Mouse (Mus musculus) cerebellum, postnatal 14 days (tissue): ENCODE measurements at regions not wholly inside any gene's neighbourhood (a gene's known extent, or its start where the extent isn't known, plus 50 kb on each side); places are given as distances from the start of the nearest gene placed in this dataset.

Experiments
- DNase-seq, 2 experiments: peaks; one replicate each; pipeline ENCODE4 v3.0.0; 2021; ENCODE audit warnings: mixed read lengths in 2 of 2

DNA sequence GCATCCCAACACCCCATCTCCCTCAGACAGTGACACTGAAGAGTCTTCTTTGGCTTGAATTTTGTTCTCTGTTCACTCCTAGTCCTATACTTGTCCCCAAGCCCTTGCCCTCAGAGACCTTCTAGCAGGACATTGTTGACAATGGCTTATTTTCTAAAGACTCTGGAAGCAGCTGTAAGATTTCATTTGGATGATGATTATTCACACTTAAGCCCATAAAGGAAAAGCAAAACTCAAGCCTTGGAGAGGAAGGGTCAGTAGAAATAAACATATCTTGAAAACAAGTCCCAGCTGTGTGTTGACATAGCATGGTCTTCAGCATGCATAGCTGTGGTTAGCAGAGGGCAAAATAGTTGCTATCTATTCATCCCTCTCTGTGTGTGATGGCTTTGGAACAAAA lies 59.9 kb upstream of the Cdh11 start:
- DNase-seq = no peak

DNA sequence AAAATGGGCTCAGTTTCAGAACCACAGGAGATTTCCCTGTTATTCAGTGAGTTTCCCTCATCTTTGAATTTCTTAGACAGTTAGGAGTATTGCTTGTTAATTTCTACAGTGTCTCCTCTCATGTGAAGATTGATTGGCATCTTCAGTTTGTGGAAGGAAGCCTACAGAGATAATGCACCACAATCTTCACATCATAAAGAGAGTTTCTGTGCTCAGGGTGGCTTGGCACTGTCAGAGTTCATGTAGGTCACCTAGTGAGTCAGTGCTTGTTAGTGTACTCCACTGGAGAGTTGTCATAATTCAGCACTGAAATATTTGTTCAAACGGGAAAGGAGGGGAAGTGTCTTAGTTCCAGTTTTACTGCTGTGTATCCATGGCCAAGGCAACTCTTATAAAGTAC lies 74.6 kb upstream of the Cdh11 start:
- no peak for DNase-seq

DNA sequence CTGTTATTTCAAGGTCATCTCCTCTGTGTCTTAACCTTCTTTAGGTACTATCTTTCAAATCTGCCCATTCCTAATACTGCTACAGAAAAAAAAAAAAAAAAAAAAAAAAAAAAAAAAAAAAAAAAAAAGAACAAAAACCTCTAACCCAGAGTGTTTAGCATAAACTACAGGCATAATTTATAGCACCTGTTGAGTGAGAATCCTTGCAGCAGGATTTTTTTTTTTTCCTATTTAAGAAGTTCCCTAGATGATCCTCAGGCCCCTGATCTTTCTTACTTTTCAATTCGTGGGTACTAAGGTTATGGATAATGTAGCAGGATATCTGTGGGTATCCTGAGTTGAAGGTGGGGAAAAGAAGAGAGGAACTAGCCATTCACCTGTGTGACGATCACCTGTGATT lies 114.1 kb upstream of the Cdh11 start:
- no peak for DNase-seq

DNA sequence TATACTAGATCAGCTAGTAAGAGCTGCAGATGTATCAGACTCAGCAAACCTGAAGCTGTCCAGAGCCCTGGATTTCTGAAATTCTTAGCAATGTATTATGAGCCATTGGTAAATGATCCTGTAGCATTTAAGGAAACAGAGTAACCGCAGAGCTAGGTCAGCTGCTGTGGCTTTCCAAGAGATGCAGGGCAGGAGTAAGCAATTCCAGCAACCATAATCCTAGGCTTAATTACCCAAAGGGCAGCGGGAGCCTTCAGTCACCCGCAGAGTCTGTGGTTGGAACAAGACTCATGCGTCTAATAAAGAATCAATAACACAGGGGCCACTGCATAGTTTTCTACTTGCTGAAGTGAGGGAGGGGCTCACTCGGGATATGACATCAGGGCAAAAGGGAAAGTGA lies 115.2 kb upstream of the Cdh11 start:
- DNase-seq = no peak

DNA sequence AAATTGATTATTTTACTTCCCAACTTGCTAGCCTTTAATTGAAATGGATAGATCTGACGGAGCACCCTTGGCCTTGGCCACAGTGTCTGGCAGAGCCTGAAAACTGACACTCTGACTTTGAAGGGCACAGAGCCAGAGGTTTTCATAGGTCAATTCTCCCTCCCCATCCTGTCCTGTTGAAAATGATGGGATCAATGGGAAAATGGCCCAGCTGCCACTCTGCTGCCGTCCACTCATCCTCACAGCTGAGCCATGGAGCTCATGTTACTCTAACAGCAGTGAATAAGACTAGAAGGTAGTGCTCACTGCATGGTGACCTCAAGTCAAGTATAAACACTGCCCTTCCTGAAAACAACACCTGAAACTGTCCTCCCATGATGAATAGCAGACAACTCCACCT lies 122.0 kb upstream of the Cdh11 start:
- DNase-seq = no peak

DNA sequence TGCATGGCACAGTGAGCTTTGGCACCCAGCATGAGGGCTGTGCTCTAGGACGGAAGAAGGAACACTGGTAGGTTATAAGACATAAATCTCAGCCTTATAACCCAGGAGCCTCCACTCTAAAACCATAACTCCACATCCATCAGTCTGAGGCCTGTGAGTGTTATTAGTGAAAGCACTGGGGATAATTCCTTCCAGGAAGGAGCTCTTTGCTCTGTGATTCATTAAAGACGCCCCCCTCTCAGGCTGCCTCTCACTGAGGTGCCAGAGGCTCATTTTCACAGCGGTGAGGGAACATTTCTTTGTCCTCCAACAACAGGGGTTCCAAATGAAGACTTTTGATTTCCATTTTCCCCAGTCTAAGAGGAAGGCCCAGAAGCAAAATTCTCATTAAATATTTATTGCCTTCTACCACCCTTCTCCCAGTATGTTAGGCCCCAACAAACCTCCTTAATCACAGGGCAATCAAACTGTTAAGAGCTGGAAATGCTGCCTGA lies 145.9 kb upstream of the Cdh11 start:
- DNase-seq = no peak

DNA sequence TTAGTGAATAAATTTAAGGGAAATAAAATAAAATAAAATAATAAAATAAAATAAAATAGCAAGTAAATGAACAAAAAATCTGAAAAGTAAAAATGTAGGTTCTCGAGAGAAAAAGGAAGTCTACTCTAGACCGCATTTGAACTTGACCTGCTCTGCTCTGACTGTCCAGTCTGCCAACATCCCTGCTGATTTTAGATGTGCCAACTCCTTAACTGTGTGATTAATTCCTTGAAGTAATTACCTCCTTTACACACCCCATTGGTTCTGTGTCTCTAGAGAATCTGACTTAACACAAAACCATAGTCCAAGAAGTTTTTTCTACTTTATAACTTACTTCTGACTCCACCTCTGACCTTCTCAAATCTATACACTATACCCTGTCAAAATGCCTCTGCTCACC lies 153.3 kb upstream of the Cdh11 start:
- no peak for DNase-seq

DNA sequence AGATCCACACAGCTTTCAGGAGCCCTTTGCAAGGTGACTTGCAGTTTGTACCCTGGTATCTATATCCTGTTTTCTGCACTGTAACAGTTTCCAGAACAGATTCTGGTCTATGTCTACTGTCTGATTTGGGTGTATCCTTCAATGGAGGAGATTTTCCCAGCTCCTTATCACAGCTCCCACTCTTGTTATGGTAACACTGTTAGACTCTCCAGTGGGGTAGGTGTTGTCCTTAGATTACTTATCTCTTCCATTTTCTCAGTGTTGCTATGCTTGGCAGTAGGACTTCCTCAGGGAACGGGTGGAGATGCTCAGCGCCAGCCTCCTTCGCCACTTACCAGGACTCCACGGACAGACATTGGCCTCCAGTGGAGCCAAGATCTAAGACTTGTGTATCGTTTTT lies 160.1 kb upstream of the Cdh11 start:
- DNase-seq = no peak

DNA sequence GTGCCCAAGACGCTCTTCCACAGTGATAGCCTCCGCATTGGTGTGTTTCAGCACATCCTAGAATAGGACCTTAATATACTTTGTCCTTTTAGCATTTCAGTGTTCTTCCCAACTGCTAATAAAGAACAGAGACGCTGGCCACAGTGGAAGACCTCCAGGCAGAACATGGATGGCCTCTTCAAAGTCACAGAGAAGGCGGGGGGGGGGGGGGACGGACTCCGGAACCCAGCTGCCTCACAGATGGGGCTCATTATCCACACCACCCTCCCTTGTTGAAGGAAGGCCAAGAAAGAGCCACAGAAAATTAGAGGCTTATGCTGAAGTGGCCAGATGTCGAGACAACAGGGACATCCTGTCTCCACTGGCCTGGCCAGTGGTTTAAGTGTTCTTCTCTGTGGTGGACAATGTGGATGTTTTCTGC lies 192.7 kb upstream of the Cdh11 start:
- DNase-seq = peak; percentile 3 to 5

DNA sequence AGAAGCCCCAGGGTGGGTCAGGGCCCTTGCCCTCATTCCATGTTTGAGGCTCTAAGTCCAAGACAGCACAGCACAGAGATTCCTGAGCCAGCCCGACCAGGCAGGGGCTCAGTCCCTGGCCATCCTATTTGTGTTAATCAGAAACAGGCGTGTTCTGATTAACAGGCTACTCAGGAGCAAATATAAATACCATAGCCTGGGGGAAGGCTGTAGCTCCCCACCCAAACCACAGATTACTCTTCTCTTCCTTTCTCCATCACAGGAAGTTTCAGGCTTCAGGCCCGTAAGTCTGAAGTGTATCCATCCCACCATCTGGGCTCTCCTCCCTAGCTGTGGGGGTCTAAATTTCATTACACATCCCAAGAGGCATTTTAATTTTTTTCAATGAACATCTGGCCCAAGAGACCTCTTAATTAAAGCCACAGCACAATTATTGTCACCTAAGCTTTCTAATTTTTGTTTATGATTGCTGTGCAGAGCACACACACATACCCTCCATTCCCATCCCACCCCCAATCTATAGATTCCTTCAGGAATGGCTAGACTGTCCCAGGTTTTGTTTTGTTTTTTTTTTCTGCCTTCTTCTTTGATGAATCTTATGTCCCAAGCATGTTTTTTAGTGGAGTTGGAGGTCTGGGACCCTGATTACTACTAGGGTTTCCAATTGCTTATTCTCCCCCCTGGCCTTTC lies 197.9 kb upstream of the Cdh11 start:
- DNase-seq = no peak

DNA sequence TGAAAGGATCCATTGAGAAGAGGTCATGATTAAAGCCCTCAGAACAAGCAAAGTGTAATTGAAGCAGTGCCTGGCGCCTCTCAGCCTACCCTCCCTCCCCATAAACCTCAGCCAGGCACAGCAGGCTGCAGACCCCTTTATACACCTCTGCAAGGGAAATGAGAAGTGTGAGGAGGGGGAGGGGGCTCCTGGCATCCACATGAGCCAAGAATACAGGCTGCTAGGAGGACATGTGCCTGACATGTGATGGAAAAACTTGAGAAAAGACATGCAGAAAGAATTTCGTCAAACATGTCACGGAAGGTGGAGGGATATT lies 198.4 kb upstream of the Cdh11 start:
- no peak for DNase-seq

DNA sequence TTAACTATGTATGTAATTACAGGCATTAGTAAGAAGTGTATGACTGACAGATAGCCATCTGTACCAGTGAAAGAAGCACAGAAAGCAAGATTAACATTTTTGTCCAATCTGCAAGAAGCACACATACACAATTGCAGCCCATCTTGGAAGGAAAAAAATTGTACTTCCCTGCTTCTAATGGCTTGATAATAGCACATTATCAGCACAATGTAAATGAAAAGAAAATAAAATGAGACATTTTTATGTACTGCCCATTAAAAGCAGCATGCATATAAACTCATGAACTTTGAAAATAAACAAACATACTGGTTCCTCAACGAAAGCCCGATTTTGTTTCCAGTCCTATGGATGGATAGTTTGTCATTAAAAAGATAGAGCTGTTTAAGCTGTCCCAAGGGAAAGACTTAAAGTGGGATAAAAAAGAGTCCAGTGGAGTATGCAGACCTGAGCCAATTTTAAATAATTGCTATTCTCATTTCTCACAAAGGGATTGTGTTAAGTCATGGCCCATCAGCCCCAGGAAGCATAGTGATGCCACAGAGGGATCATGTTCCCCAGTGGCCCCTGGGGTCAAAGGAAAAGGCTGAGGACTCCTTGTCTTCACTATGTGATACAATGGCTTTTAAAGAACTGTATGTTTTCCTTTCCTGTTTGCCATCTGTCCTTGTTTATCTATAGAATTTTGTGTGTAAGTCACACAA lies 222.0 kb upstream of the Cdh11 start:
- no peak for DNase-seq

DNA sequence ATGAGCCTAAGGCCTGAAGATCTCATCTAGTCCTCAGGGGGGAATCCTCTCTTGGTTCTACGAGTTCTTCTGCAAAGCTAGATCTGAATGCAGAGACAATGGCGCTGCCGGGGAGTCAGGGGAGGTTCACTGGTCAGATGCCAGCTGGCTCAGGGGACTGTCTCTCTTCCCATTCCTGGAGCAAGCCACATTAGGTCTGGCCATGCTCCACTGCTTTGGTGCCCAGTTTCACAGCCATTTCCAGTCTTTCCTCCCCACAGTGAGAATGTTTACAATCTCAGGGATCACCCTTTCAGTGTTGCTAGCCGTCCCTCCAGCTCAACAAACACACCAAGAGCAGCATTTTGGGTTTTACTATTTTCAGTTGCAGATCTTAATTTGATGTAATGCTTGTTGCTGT lies 233.7 kb upstream of the Cdh11 start:
- DNase-seq = peak; percentile 82 to 85

DNA sequence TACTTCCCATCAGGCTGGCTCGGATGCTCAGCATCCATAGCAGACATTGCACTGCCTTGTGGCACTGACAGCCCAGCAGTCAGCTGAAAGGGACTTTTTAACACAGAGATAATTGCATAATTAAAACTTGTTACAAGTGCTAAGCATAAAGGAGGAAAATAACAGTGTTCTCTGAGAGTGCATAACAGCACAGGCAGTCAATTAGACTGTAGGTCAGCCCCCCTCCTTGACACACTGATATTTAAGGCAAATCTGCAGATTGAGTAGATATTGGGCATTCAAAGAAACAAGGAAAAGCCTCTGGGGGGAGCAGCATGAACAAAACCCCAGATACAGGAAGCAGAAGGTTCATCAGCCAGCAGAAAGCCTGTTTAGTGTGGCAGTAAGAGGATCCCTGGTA lies 237.8 kb upstream of the Cdh11 start:
- DNase-seq = no peak

DNA sequence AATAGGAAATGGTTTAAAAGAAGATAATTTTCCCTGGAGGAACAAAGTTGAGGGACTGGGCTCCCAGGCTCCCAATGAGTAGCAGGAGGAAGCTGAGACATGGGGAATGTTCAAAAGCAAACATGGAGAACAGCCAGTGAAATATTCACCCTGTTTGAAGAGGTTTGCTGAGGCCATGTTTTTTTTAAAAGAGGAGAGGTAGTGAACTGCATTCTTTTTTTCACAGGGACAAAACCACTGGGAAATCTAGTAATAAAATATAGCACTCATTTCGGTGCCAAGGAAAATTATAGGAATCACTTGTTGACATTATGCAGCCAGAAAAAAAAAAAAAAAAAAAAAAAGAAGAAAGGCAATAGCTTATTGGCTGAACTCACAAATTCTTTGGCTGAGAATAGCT lies 246.3 kb upstream of the Cdh11 start:
- DNase-seq = no peak

DNA sequence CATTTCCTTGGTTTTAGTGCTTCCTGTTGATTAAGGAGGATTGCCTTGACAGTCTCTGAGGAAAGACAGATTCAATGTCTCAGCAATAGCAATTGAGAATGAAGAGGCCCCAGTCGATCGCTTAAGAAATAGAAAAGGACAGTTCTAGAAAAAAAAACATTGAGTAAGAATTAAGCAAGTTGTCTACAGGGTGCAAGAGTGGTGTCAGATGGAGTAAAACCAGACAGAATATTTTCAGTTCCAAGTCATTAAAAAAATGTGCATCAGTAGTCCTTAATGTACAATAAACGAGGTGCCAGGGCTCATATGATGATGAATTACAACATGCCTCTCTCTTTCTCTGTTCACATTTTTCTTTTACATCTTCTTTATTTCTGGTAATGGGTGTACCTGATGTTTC lies 248.5 kb upstream of the Cdh11 start:
- DNase-seq = no peak

DNA sequence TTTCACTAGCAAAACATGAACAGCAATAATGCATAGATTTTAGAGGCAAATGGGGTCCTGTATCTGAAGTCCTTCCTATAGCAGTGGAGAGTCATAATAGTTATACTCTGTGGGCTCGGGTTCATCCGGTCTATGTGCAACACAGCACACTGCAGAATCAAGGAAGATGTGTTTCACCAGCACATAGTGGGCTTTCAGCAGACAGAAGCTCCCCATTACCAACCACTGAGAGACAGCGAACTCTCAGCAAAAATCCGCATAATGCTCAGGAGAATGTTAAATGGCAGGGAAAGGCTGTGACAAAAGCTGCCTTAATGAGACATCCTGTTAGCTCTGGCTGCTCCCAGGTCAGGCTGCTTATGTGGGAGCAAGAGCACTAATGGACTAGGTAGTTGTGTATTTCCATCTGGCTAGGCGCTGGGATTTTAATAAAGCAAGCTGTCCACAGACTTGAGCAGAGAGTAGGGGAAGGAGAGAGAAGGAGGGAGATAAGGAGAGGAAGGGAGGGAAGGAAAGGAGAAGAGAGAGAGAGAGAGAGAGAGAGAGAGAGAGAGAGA lies 286.7 kb upstream of the Cdh11 start:
- no peak for DNase-seq

DNA sequence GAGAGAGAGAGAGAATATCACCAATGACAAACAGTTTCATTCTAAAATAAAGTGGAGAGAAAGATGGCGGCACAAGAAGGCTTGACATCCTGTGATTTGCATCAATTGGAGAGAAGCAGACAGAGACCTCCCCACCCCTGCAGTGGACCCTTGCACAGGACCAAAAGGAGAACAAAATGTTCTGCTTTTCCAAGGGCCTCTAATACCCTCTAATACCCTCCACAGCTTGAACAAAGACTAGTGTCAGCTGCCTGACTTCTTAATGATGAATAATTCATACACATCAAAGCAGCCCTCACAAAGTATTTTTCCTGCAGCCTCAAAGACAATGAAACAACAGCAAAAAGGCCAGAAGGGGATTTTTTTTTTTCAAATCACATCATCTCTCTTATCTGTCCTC lies 287.2 kb upstream of the Cdh11 start:
- no peak for DNase-seq

DNA sequence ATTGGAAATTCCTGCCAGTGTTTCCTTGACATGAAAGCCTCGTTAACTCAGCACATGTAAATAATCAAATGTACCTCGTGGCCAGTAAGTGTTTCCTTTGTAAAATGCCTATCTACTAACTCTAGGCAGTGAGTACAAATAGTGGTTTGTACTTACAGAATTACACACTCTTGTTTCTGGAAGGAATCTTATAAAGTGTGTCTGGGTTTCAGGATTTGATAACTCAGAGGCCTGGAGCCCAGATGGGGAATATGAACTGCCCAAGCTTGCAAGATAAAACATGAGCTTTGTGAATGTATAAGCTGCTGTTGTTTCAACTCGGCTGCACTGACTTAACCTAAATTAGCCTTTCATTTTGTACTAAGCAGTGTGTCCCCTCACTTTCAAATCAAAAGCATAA lies 293.1 kb upstream of the Cdh11 start:
- no peak for DNase-seq

DNA sequence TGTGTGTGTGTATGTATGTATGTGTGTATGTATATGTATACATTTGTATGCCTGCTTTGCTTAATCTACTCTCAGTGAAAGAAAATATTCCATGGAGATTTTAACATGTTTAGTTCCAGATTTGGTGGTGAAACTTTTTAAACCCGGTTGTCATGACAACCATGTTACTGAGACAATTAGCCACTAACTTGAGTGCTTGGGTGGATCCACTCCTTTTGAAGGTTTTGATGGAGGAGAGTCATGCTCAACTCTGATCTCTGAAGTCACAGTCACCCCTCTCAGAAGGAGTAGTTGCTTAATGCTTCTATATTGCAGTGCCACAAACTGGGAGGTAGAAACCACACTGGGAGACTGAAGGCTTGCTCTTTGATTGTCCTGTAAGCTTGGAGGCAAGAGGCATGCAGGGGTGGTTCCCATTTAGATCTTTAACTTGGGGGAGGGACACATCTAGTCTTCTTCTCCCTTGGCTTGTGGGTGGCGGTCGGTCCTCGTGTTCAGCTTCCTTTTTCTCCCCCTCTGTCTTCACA lies 301.6 kb upstream of the Cdh11 start:
- no peak for DNase-seq

DNA sequence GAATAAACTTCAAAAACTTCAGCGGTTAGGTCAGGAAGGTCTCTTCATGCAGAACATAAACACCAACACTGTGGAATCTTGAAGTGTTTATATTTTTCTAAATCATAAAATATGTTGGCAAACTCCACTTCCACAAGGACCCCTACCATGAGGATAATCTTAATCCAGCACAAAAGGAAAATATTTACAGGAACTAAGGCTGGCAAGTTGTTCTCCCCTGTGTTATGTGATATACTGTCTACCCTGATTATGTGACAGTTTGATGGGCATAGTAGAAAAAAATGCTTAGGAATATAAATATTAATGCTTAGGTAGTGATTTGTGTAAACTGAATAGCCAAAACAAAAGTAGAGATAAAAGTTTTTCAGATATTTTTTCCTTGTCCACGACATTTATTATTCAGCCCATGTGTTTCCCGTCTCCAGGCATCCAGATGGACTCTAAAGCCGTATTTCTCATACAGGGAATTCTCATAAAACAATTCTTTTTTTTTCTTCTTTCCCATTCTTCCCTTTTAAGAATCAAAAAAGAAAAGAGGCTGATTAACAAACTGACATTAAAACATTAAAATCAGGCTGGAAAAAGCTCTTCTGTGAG lies 311.2 kb upstream of the Cdh11 start:
- DNase-seq = no peak

DNA sequence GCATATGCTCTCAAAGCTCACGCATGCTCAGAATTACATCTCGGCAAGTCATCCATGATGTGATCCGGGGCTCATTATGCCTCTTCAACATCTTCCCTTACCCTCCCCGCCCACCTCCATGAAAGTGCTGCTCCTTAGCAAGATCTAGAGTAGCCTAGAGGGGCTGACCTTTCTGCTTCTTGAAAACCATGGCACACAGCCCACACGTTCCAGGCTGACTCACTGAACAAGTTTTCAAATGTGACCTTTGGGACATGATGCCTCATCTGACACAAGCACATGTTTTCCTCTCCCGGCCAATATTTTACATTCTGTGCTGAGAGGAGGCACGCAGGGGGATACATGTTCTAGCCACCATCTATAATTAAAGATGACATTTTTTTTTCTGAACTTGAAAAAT lies 340.1 kb upstream of the Cdh11 start:
- DNase-seq = peak in 1 of 2 experiments; percentile 2

DNA sequence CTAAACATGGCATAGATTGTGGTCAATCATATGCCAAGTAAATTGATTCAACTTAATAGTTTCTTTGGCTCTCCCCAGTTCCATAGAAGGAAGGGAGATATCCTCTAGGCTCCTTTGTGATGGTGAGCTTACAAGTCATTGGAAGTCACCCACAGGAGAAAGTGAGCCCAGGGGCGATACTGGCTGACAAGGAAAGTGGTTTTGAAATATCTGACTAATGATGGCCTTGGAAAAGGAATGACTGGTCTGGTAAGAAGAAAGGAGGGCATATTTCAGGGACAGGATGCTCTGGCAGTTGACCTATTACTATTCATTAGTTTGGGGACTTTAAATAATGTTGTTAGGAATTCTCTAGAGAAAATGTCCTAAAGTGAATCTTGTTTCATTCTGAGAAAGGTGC lies 352.7 kb upstream of the Cdh11 start:
- DNase-seq = no peak

DNA sequence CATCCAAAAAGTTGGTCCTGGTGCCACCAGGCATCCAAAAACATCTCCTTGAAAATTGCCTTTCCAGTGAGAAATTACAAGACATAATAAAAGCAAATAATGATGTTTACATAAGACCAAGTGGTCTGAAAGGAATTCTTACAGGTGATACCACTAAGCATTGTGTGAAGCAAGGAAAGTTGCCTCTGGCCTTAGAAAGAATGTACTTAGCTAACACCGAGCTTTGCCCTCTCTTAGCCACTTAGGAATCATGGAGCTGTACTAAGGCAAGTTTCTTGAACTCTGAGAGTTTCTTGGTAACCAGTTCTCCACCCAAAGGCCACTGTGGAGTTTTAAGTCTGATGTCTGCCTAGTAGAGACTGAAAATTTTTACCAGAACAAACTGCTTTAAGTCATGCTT lies 359.4 kb upstream of the Cdh11 start:
- DNase-seq = no peak
